17 mouse cellular contexts compared by ENCODE assay signal in genomic region chr2:14629814-14630492, GRCm38 (mm10).
"Had no signal": no experiment of that assay in that cellular context is flagged by ENCODE, and none has a peak within 500 bp of the region (broad histone marks: within the 10 kb centered on the region; RNA-seq: fewer than 3 reads in every experiment).

No protein-coding gene starts in this region.

- H3K9me3 ChIP-seq: intestine, embryonic 15.5 days; kidney, embryonic 15.5 days; liver, embryonic 13.5 days; midbrain, embryonic 13.5 days; neural tube, embryonic 13.5 days; stomach, embryonic 15.5 days had no signal

- H3K4me1 ChIP-seq: intestine, embryonic 15.5 days; kidney, embryonic 15.5 days; liver, embryonic 13.5 days; midbrain, embryonic 13.5 days; neural tube, embryonic 13.5 days; stomach, embryonic 15.5 days had no signal

- H3K9ac ChIP-seq: intestine, embryonic 15.5 days; kidney, embryonic 15.5 days; liver, embryonic 13.5 days; midbrain, embryonic 13.5 days; neural tube, embryonic 13.5 days; stomach, embryonic 15.5 days had no signal

- DNase-seq: kidney, adult 11 months; kidney, adult 8-10 months; kidney, postnatal 25 days; layer of hippocampus, adult 9-11 months; liver, embryonic 13.5 days; retina, postnatal 1 day; right cerebral cortex, postnatal 25 days; spleen, adult 18-20 months; thymus, postnatal 25 days had no signal

- H3K4me3 ChIP-seq: intestine, embryonic 15.5 days; kidney, embryonic 15.5 days; layer of hippocampus, adult 2 months; liver, embryonic 13.5 days; midbrain, embryonic 13.5 days; myocyte; neural tube, embryonic 13.5 days; stomach, embryonic 15.5 days had no signal

- ATAC-seq: intestine, embryonic 15.5 days; midbrain, embryonic 13.5 days; midbrain, embryonic 16.5 days had no signal

- H3K27ac ChIP-seq: intestine, embryonic 15.5 days; kidney, embryonic 15.5 days; layer of hippocampus, adult 2 months; liver, embryonic 13.5 days; midbrain, embryonic 13.5 days; neural tube, embryonic 13.5 days; stomach, embryonic 15.5 days had no signal

- H3K4me2 ChIP-seq: intestine, embryonic 15.5 days; kidney, embryonic 15.5 days; liver, embryonic 13.5 days; midbrain, embryonic 13.5 days; neural tube, embryonic 13.5 days; stomach, embryonic 15.5 days had no signal

- H3K36me3 ChIP-seq: intestine, embryonic 15.5 days; kidney, embryonic 15.5 days; liver, embryonic 13.5 days; midbrain, embryonic 13.5 days; neural tube, embryonic 13.5 days; stomach, embryonic 15.5 days had no signal

- H3K27me3 ChIP-seq: intestine, embryonic 15.5 days; kidney, embryonic 15.5 days; liver, embryonic 13.5 days; midbrain, embryonic 13.5 days; neural tube, embryonic 13.5 days; stomach, embryonic 15.5 days had no signal
